Mouse (Mus musculus) liver, embryonic 14 days (tissue): ENCODE measurements around the gene Mmp11. TPM values are rescaled to one million over a fixed set of nuclear protein-coding genes. Genes with fewer than 3 reads are reported as not detected.

Experiments used
- polyA plus RNA-seq: library from polyadenylated mRNA; depleted of rRNA; stranded (reverse); fragments of >200 nt; gene quantifications from 2 replicates; pipeline ENCODE4 v1.2.3, GENCODE M21; 2012; rRNA removed

The Mmp11 gene
- 1.3 and 1.8 TPM in 2 replicates for polyA plus RNA-seq

GRCm38 (mm10) chr10:75935680-75936541 is at the start of gene Mmp11:
Mmp11 (minus strand) TSS chr10:75936496.

GRCm38 (mm10) chr10:75954381-75954811 is 18.1 kb upstream of the Mmp11 start, which contains the start of gene Gm5134:
Gm5134 (plus strand) TSS chr10:75954514.

DNA sequence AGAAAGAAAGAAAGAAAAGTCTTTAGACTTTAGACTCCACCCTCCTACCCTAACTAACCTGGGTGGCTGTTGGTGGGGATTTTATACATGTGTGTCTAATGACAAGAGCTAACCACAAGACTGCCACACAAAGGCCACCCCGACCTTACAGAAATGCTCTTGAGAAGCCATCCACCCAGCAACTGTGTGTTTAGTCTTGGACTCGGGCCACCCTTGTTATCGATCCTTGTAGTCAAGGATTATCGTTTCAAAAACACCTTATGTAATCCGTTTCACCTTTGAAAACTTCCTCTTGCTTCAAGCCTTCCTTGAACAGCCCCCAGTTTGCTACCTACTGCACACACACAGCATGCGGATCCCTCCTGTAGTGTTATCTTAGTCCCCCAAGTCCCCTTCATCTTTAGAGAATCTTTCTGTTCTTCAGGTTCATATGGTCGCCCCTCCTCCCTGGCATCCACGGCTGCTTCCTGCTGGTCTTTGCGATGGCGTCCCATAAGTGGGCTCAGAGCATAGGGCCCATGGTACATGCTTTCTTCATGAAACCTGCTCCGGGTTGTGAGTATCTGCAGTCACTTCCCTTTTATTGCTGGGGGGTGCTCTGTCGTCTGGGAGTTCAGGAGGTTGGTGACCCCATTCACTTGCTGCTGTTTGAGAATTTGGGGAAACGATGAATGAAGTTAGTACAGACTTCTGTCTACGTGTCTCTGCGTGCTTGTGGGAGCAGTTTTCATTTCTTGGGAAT is 6.6 kb upstream of the Mmp11 start, which contains the start of gene Vpreb3:
Gene Vpreb3, plus strand, starts transcription at position 322 of the 742 bp plus-strand sequence.

DNA sequence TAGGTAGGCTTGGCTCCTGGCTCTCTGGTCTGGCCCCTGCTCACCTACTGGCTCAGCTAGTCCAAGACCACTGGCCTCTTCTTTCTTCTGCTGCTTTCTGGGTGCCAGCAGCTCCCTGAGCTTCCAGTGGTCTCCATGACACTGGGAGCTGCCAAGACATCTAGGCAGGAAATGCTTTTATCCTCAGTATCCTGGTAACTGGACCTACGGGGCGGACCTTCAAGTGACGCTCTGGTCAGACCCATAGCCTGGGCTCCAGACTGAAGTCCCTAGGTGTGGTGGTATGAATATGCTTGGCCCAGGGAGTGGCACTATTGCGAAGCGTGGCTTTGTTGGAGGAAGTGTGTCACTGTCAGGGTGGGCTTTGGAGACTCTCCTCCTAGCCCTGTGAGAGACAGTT is 4.2 kb upstream of the Mmp11 start, which contains the start of gene Gm867:
Gene Gm867, minus strand, starts transcription at position 153 of the 400 bp plus-strand sequence.

DNA sequence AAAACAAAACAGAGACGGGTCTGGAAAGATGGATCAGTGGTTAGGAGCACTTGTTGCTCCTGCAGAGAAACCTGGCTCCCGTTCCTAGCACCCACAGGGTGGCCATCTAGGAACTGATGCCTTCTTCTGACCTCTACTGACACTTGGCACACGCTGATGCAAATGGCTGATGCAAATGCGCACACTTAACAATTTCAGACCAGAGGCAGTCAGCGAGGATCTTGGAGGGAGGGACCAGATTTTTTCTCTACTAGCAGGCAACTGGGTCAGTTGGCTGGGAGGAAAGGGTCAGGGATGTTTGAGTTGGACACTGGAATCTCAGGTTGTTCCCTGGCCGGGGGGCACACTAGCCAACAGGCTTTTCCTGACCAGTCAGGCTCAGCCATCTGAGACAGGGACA is 3.4 kb downstream of the Mmp11 start, which contains the start of gene Chchd10:
Gene Chchd10, plus strand, starts transcription at position 240 of the 400 bp plus-strand sequence.

GRCm38 (mm10) chr10:75921026-75921725 is 15.1 kb downstream of the Mmp11 start, which contains the start of gene Smarcb1:
Smarcb1 (minus strand) TSS chr10:75921617.

DNA sequence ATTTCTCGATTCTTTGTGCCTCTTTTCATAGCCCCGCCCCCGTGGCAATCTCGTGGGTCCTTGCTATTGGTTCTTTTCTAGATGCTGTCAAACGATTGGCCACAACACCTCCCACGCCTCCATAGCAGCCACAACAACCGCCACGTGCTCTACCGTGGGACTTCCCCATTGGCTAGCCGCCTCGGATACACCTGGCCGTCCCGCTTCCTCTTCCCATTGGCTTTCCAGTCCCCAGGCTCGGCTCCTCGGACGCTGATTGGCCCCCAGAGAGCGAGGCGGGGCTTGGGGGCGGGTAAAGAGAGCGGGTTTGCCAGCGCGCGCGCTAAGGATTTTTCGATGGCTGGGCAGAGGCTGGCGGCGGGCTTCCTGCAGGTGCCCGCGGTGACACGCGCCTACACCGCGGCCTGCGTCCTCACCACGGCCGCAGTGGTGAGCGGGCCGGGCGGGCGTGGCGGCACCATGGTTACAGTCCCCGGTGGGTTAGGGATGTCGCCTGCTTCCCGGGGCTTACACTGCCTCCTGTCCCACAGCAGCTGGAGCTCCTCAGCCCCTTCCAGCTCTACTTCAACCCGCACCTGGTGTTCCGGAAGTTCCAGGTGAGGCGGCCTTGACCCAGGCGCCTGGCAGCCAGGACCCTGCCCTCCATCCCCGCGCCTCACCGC is 43.1 kb downstream of the Mmp11 start, which contains the start of gene Derl3:
Gene Derl3, plus strand, starts transcription at position 325 of the 662 bp plus-strand sequence.

Other genes starting within 250 kb of the Mmp11 start
- 8.7 and 12.0 TPM in 2 replicates for gene Cabin1, start 172.2 kb downstream of the Mmp11 start, polyA plus RNA-seq
- 96.1 and 120 TPM in 2 replicates for gene Ddt, start 163.1 kb downstream of the Mmp11 start, polyA plus RNA-seq
- 0.09 TPM in 1 of 2 replicates, not detected in the other for gene Gm20441, start 155.5 kb downstream of the Mmp11 start, polyA plus RNA-seq
- gene Gstt3, start 155.1 kb downstream of the Mmp11 start, polyA plus RNA-seq = 3.8 and 5.9 TPM in 2 replicates
- 55.5 and 69.9 TPM in 2 replicates for gene Gstt1, start 137.9 kb downstream of the Mmp11 start, polyA plus RNA-seq
- gene Gstt4, start 114.0 kb downstream of the Mmp11 start, polyA plus RNA-seq = 0.03 TPM in 1 of 2 replicates, not detected in the other
- 29.6 and 31.3 TPM in 2 replicates for gene Gstt2, start 99.1 kb downstream of the Mmp11 start, polyA plus RNA-seq
- 763 and 777 TPM in 2 replicates for gene Mif, start 76.3 kb downstream of the Mmp11 start, polyA plus RNA-seq
- gene Derl3, start 43.1 kb downstream of the Mmp11 start, polyA plus RNA-seq = 0.25 and 0.42 TPM in 2 replicates
- gene Smarcb1, start 14.9 kb downstream of the Mmp11 start, polyA plus RNA-seq = 25.7 and 31.4 TPM in 2 replicates
- 47.5 and 59.7 TPM in 2 replicates for gene Chchd10, start 3.4 kb downstream of the Mmp11 start, polyA plus RNA-seq
- gene Gm867, start 4.2 kb upstream of the Mmp11 start, polyA plus RNA-seq = 20.8 and 25.9 TPM in 2 replicates
- 0.52 and 1.2 TPM in 2 replicates for gene Vpreb3, start 6.6 kb upstream of the Mmp11 start, polyA plus RNA-seq
- 0.03 and 0.05 TPM in 2 replicates for gene Gm5134, start 18.0 kb upstream of the Mmp11 start, polyA plus RNA-seq
- gene Zfp280b, start 96.2 kb upstream of the Mmp11 start, polyA plus RNA-seq = 7.5 and 8.2 TPM in 2 replicates
- gene Slc5a4b, start 174.5 kb upstream of the Mmp11 start, polyA plus RNA-seq = 0.03 and 0.08 TPM in 2 replicates
- 0.06 TPM in 2 replicates for gene Slc5a4a, start 211.0 kb upstream of the Mmp11 start, polyA plus RNA-seq